Mouse (Mus musculus): ENCODE measurements around the gene Zhx3.

Zhx3 gene

GRCm38 (mm10) chr2:160802326-160802725 lies 70.5 kb downstream of the Zhx3 start:
- DNase-seq (ENCODE audit: low spot score), result no peak

- no peak for DNase-seq (ENCODE audit: low spot score)
Observed at GRCm38 (mm10) chr2:160800967-160801366, 71.8 kb downstream of the Zhx3 start.

- DNase-seq (ENCODE audit: low spot score), result no peak
Observed at GRCm38 (mm10) chr2:160798206-160798605, 74.6 kb downstream of the Zhx3 start.

- DNase-seq (ENCODE audit: low spot score), result no peak
Observed at GRCm38 (mm10) chr2:160796973-160797372, 75.8 kb downstream of the Zhx3 start.

- no peak for DNase-seq (ENCODE audit: low spot score)
Observed at GRCm38 (mm10) chr2:160793117-160793516, 79.7 kb downstream of the Zhx3 start.

GRCm38 (mm10) chr2:160789741-160790140 lies 83.1 kb downstream of the Zhx3 start:
- DNase-seq (ENCODE audit: low spot score), result no peak

- DNase-seq (ENCODE audit: low spot score), result no peak
Observed at GRCm38 (mm10) chr2:160789046-160789445, 83.8 kb downstream of the Zhx3 start.

GRCm38 (mm10) chr2:160786333-160786732 lies 86.5 kb downstream of the Zhx3 start:
- no peak for DNase-seq (ENCODE audit: low spot score)

- DNase-seq (ENCODE audit: low spot score), result no peak
Observed at GRCm38 (mm10) chr2:160780834-160781219, 92.0 kb downstream of the Zhx3 start.

GRCm38 (mm10) chr2:160780154-160780833 lies 92.5 kb downstream of the Zhx3 start:
- no peak for DNase-seq (ENCODE audit: low spot score)

GRCm38 (mm10) chr2:160778034-160778433 lies 94.8 kb downstream of the Zhx3 start:
- no peak for DNase-seq (ENCODE audit: low spot score)

- no peak for DNase-seq (ENCODE audit: low spot score)
Observed at GRCm38 (mm10) chr2:160771325-160772276, 101.2 kb downstream of the Zhx3 start.

GRCm38 (mm10) chr2:160770871-160771270 lies 101.9 kb downstream of the Zhx3 start:
- DNase-seq (ENCODE audit: low spot score), result no peak

- DNase-seq (ENCODE audit: low spot score), result no peak
Observed at GRCm38 (mm10) chr2:160770409-160770808, 102.4 kb downstream of the Zhx3 start.

GRCm38 (mm10) chr2:160768997-160769396 lies 103.8 kb downstream of the Zhx3 start:
- DNase-seq (ENCODE audit: low spot score), result no peak

- no peak for DNase-seq (ENCODE audit: low spot score)
Observed at GRCm38 (mm10) chr2:160768097-160768695, 104.6 kb downstream of the Zhx3 start.

GRCm38 (mm10) chr2:160767201-160767600 lies 105.6 kb downstream of the Zhx3 start:
- DNase-seq (ENCODE audit: low spot score), result no peak

- DNase-seq (ENCODE audit: low spot score), result no peak
Observed at GRCm38 (mm10) chr2:160766371-160766771, 106.4 kb downstream of the Zhx3 start.

GRCm38 (mm10) chr2:160765096-160765495 lies 107.7 kb downstream of the Zhx3 start:
- DNase-seq (ENCODE audit: low spot score), result no peak

GRCm38 (mm10) chr2:160764386-160764785 lies 108.4 kb downstream of the Zhx3 start:
- DNase-seq (ENCODE audit: low spot score), result no peak

GRCm38 (mm10) chr2:160763816-160764215 lies 109.0 kb downstream of the Zhx3 start:
- no peak for DNase-seq (ENCODE audit: low spot score)

- DNase-seq (ENCODE audit: low spot score), result no peak
Observed at GRCm38 (mm10) chr2:160760433-160761184, 112.2 kb downstream of the Zhx3 start.

All from spleen, adult 12 weeks (tissue).